Mouse (Mus musculus) hindbrain, postnatal 0 days (tissue): ENCODE results near the gene Epsti1. TPM values are rescaled to one million over a fixed set of nuclear protein-coding genes. Genes with fewer than 3 reads are reported as not detected.
A peak's percentile ranks its signal among the peaks of the same experiment; 100 is the strongest.

Source experiments
- ATAC-seq: fragments of 200-750 bp; cut with Nextera tagmentation; 2 replicates; pipeline ENCODE4 v1.8.0; 2017; ENCODE audit warnings: mild to moderate bottlenecking, moderate TSS enrichment, moderate library complexity
- DNase-seq: peaks from one replicate; pipeline ENCODE4 v3.0.0-alpha.2; 2015; ENCODE audit warnings: low spot score
- H3K27ac ChIP-seq: fragments of 300-500 bp; sonication (generic); 2 replicates; pipeline ENCODE4 v1.5.1; 2014; ENCODE audit warnings: mild to moderate bottlenecking
- H3K27me3 ChIP-seq: fragments of 300-500 bp; sonication (generic); 2 replicates; pipeline ENCODE4 v1.6.1; 2014; ENCODE audit warnings: low read length, mixed read lengths; ENCODE audit not compliant: insufficient read depth
- H3K36me3 ChIP-seq: fragments of 300-500 bp; sonication (generic); 2 replicates; pipeline ENCODE4 v1.6.1; 2014; ENCODE audit warnings: low read length, mixed read lengths; ENCODE audit not compliant: insufficient read depth
- H3K4me1 ChIP-seq: fragments of 300-500 bp; sonication (generic); 2 replicates; pipeline ENCODE4 v1.6.1; 2014; ENCODE audit warnings: antibody characterized with exemption, low read length, mixed read lengths; ENCODE audit not compliant: insufficient read depth
- H3K4me2 ChIP-seq: fragments of 300-500 bp; sonication (generic); 2 replicates; pipeline ENCODE4 v1.6.1; 2014; ENCODE audit warnings: low read depth, mild to moderate bottlenecking, low read length, moderate library complexity, mixed read lengths
- H3K4me3 ChIP-seq: fragments of 300-500 bp; sonication (generic); 2 replicates; pipeline ENCODE4 v1.5.1; 2014; ENCODE audit warnings: low read length
- H3K9ac ChIP-seq: fragments of 300-500 bp; sonication (generic); replicated peaks from 2 replicates; pipeline ENCODE4 v1.6.1; 2014; ENCODE audit warnings: mild to moderate bottlenecking, low read length, moderate library complexity, mixed read lengths
- H3K9me3 ChIP-seq: fragments of 300-500 bp; sonication (generic); 2 replicates; pipeline ENCODE4 v1.6.1; 2016; ENCODE audit warnings: low read length, mixed read lengths
- CTCF ChIP-seq: IDR thresholded peaks from 2 replicates; pipeline ENCODE4 v1.5.1; 2016; ENCODE audit warnings: antibody characterized with exemption, control low read depth, low read depth
- WGBS: fragments of 180-500 bp; shearing (Covaris S2); extraction: QIAGEN DNeasy Blood & Tissue Kit; methylation state at CpG from one replicate; pipeline ENCODE4 v1.1.7; 2014; 5-methylcytosine and 5-hydroxymethylcytosine counted together
- polyA plus RNA-seq: library from polyadenylated mRNA; unstranded; fragments of >200 nt; fragmentation: Nextera tagmentation; extraction: Ambion mirVana; gene quantifications from 2 replicates; pipeline ENCODE4 v1.2.1, GENCODE M21; 2015
- total RNA-seq: library from RNA; depleted of rRNA; stranded (reverse); fragments of >200 nt; gene quantifications from 2 replicates; pipeline ENCODE4 v1.2.3, GENCODE M21; 2014

Gene Epsti1
- total and polyA plus RNA-seq, 2 experiments from 2014 or later = 0.16 to 0.41 TPM

DNA sequence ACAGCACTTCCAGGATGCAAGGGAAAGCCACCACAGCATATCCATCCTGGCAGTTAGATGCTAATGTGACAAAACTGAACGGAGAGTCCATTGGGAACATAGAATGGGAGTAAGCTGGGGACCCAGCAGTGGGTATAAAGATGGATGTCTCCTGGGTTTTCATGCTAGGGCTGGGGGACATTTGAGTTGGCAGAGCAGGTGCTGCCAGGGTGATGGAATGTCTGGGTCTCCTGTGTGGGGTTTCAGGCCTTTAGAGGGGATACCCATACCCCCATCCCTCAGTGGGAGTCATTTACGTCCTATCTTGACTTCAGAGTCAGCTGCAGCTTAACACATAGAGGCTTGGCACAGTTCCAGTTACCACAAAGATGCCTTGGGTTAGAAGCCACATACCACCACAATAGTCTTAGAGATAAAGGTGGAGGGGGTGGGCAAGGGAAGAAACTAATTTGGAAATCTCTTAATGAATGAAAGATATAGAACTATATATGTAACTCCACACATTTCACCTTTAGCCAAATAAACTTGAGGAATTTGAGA, 25.2 kb downstream of the Epsti1 start:
- no peaks in the 10 kb centered on the region for H3K36me3 ChIP-seq
- WGBS = 43% methylated on average over 2 of the region's 2 CpGs

GRCm38 (mm10) chr14:77932150-77933047, 28.4 kb downstream of the Epsti1 start:
- ATAC-seq = no peak
- H3K27me3 ChIP-seq = no peaks in the 10 kb centered on the region
- WGBS = 67% methylated on average over 12 of the region's 12 CpGs
- H3K9ac ChIP-seq = no peak overlapping the region
- no peak for TF ChIP-seq CTCF
- H3K27ac ChIP-seq = no peak overlapping the region
- no peaks in the 10 kb centered on the region for H3K36me3 ChIP-seq
- no peak overlapping the region for H3K4me3 ChIP-seq
- no peak overlapping the region for H3K4me2 ChIP-seq
- H3K4me1 ChIP-seq = no peaks in the 10 kb centered on the region
- DNase-seq = no peak
- H3K9me3 ChIP-seq = no peaks in the 10 kb centered on the region

More for the DNA sequence above, 25.2 kb downstream of the Epsti1 start:
- Histone ChIP-seq H3K4me2 (no peak overlapping the region), H3K4me3 (no peak overlapping the region), H3K27ac (no peak overlapping the region; the same call in 1 of the 2 replicates), H3K9ac (no peak overlapping the region), H3K9me3 (no peaks in the 10 kb centered on the region), H3K4me1 (no peaks in the 10 kb centered on the region), H3K27me3 (no peaks in the 10 kb centered on the region)
- ATAC-seq = no peak
- no peak for DNase-seq
- no peak for TF ChIP-seq CTCF

DNA sequence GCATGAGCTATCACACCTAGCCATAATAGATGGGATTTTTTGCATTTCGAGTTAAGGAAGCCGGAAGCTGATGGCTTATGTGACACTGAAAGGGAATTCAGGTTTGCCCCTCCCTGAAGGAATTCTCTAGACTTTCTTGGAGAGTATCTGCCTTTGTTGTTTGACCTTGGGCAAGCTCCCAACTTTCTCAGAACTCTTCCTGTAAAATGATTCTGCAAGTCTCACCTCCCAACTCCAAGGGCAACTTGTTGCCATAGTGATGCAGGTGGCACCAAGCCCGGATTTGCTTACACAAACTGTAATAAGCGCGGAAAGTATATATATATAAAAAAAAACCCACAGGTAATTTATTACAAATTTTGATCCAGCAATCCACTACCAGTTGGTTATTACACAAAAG, 29.2 kb downstream of the Epsti1 start:
- WGBS = 78% methylated on average over 5 of the region's 5 CpGs
- Histone ChIP-seq H3K27ac (no peak overlapping the region), H3K9ac (no peak overlapping the region), H3K36me3 (no peaks in the 10 kb centered on the region), H3K4me2 (no peak overlapping the region), H3K9me3 (no peaks in the 10 kb centered on the region), H3K27me3 (no peaks in the 10 kb centered on the region), H3K4me3 (no peak overlapping the region), H3K4me1 (no peaks in the 10 kb centered on the region)
- DNase-seq (peak; percentile 46), ATAC-seq (no peak)
- TF ChIP-seq CTCF = no peak

DNA sequence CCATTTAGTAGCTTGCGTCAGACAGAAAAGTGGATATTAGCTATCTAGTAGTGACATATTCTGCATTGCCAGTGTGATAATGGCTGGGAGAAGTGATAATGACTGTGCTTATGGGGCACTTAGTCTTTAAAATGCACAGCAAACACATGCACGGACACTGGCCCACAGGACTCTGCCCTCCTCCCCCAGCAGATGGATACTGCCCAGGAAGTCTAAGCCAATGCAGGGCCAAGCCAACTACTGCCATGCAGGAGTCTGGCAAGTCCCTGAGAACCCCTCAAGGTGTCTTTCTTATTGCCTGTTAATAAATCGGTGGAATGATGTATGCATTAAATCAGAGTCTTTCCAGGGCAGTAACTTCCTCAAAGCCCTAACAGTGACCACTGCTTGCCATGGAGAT, 30.4 kb downstream of the Epsti1 start:
- no peak for ATAC-seq
- no peak overlapping the region for H3K4me3 ChIP-seq
- no peak overlapping the region for H3K4me2 ChIP-seq
- H3K9me3 ChIP-seq = no peaks in the 10 kb centered on the region
- H3K27me3 ChIP-seq = no peaks in the 10 kb centered on the region
- WGBS = 72% methylated on average over 3 of the region's 3 CpGs
- TF ChIP-seq CTCF = no peak
- no peak for DNase-seq
- H3K9ac ChIP-seq = no peak overlapping the region
- H3K27ac ChIP-seq = no peak overlapping the region
- H3K36me3 ChIP-seq = no peaks in the 10 kb centered on the region
- no peaks in the 10 kb centered on the region for H3K4me1 ChIP-seq

DNA sequence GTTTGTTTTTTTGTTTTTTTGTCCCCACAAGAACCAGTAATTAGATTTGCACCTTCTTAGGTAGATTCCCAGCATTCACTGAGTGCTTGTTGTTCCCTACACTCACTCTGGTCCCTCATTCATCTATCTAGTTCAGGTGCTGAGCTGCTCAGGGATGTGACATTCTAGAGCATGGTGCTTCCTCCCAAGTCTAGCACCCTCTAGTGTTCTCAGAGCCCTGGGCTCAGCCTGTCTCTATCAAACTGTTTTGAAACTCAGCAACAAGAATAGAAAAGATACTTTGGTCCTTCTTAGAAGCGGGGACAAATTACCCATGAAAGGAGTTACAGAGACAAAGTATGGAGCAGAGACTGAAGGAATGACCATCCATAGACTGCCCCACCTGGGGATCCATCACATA, 37.1 kb downstream of the Epsti1 start:
- no peak for DNase-seq
- Histone ChIP-seq H3K4me1 (no peaks in the 10 kb centered on the region), H3K9ac (no peak overlapping the region), H3K27me3 (no peaks in the 10 kb centered on the region), H3K4me3 (no peak overlapping the region), H3K27ac (no peak overlapping the region), H3K9me3 (no peaks in the 10 kb centered on the region), H3K4me2 (no peak overlapping the region), H3K36me3 (no peaks in the 10 kb centered on the region)
- TF ChIP-seq CTCF = no peak
- ATAC-seq = no peak
- WGBS = 100% methylated on average over 1 of the region's 1 CpGs

- Histone ChIP-seq H3K4me2 (peak overlapping the region; percentile 51; the same call in 1 of the 2 replicates), H3K9ac (no peak overlapping the region), H3K27ac (no peak overlapping the region), H3K27me3 (no peaks in the 10 kb centered on the region), H3K4me3 (no peak overlapping the region), H3K9me3 (no peaks in the 10 kb centered on the region), H3K4me1 (no peaks in the 10 kb centered on the region), H3K36me3 (no peaks in the 10 kb centered on the region)
- TF ChIP-seq CTCF = no peak
- 21% methylated on average over 9 of the region's 9 CpGs for WGBS
- peak; percentile 14 for DNase-seq
- no peak for ATAC-seq
These were observed 38.2 kb downstream of the Epsti1 start for GRCm38 (mm10) chr14:77942235-77942634.
